Mouse (Mus musculus) embryonic facial prominence, embryonic 11.5 days (tissue): ENCODE measurements around the gene Eml1. TPM values are rescaled to one million over a fixed set of nuclear protein-coding genes. Genes with fewer than 3 reads are reported as not detected.

Source experiments
- ATAC-seq: fragments of 200-750 bp; cut with Nextera tagmentation; replicated peaks from 2 replicates; pipeline ENCODE4 v1.8.0; 2017; ENCODE audit warnings: low read depth; ENCODE audit not compliant: insufficient number of reproducible peaks, low FRiP score, low TSS enrichment
- DNase-seq: peaks from one replicate; pipeline ENCODE4 v3.0.0-alpha.2; 2015; ENCODE audit warnings: low spot score
- H3K27ac ChIP-seq: fragments of 300-500 bp; sonication (generic); replicated peaks from 2 replicates; pipeline ENCODE4 v1.5.1; 2014; ENCODE audit warnings: mild to moderate bottlenecking, low read depth, low read length, control low read depth
- H3K27me3 ChIP-seq: fragments of 300-500 bp; sonication (generic); 2 replicates; pipeline ENCODE4 v1.6.1; 2014; ENCODE audit warnings: mild to moderate bottlenecking, low read length, moderate library complexity, mixed read lengths; ENCODE audit not compliant: control insufficient read depth, insufficient read depth
- H3K36me3 ChIP-seq: fragments of 300-500 bp; sonication (generic); replicated peaks from 2 replicates; pipeline ENCODE4 v1.6.1; 2014; ENCODE audit warnings: low read depth, mild to moderate bottlenecking, low read length, moderate library complexity, mixed read lengths; ENCODE audit not compliant: control insufficient read depth, insufficient read depth
- H3K4me1 ChIP-seq: fragments of 300-500 bp; sonication (generic); 2 replicates; pipeline ENCODE4 v1.6.1; 2014; ENCODE audit warnings: low read length, mixed read lengths; ENCODE audit not compliant: control insufficient read depth, insufficient read depth
- H3K4me2 ChIP-seq: fragments of 300-500 bp; sonication (generic); 2 replicates; pipeline ENCODE4 v1.6.1; 2014; ENCODE audit warnings: low read depth, mild to moderate bottlenecking, control low read depth, low read length, moderate library complexity
- H3K4me3 ChIP-seq: fragments of 300-500 bp; sonication (generic); 2 replicates; pipeline ENCODE4 v1.5.1; 2014; ENCODE audit warnings: low read depth, low read length, control low read depth
- H3K9ac ChIP-seq: fragments of 300-500 bp; sonication (generic); replicated peaks from 2 replicates; pipeline ENCODE4 v1.6.1; 2014; ENCODE audit warnings: mild to moderate bottlenecking, control low read depth, low read length
- H3K9me3 ChIP-seq: fragments of 300-500 bp; sonication (generic); replicated peaks from 2 replicates; pipeline ENCODE4 v1.6.1; 2016; ENCODE audit warnings: mild to moderate bottlenecking, low read length, inconsistent platforms, mixed read lengths; ENCODE audit not compliant: control insufficient read depth
- WGBS: fragments of 180-500 bp; shearing (Covaris S2); extraction: QIAGEN DNeasy Blood & Tissue Kit; methylation state at CpG from one replicate; pipeline ENCODE4 v1.1.7; 2014; 5-methylcytosine and 5-hydroxymethylcytosine counted together
- polyA plus RNA-seq: library from polyadenylated mRNA; unstranded; fragments of >200 nt; fragmentation: Nextera tagmentation; extraction: Ambion mirVana; gene quantifications from 2 replicates; pipeline ENCODE4 v1.2.1, GENCODE M21; 2014

Gene Eml1
- polyA plus RNA-seq, 1 experiment from 2014 or later, result 69.7 TPM

- Histone ChIP-seq H3K4me2 (no peak overlapping the region), H3K27ac (no peak overlapping the region), H3K9ac (no peak overlapping the region), H3K27me3 (no peaks in the 10 kb centered on the region), H3K36me3 (no peaks in the 10 kb centered on the region), H3K9me3 (no peaks in the 10 kb centered on the region), H3K4me3 (no peak overlapping the region), H3K4me1 (peaks cover 3% of the 10 kb centered on the region; the same call in 1 of the 2 replicates)
- WGBS, result 73% methylated on average over 8 of the region's 8 CpGs
- ATAC-seq, result no peak
- no peak for DNase-seq
Measured at GRCm38 (mm10) chr12:108374689-108375088, 3.9 kb downstream of the Eml1 start.

- Histone ChIP-seq H3K27me3 (no peaks in the 10 kb centered on the region), H3K4me2 (no peak overlapping the region), H3K9me3 (no peaks in the 10 kb centered on the region), H3K36me3 (no peaks in the 10 kb centered on the region), H3K27ac (no peak overlapping the region), H3K9ac (no peak overlapping the region), H3K4me1 (no peaks in the 10 kb centered on the region), H3K4me3 (no peak overlapping the region)
- no peak for ATAC-seq
- WGBS, result 84% methylated on average over 13 of the region's 13 CpGs
- DNase-seq, result no peak
Measured at GRCm38 (mm10) chr12:108378379-108379133, 7.8 kb downstream of the Eml1 start.

GRCm38 (mm10) chr12:108386476-108387232 is 15.9 kb downstream of the Eml1 start:
- WGBS, result 60% methylated on average over 13 of the region's 13 CpGs
- H3K9ac ChIP-seq, result no peak overlapping the region
- no peaks in the 10 kb centered on the region for H3K9me3 ChIP-seq
- H3K4me3 ChIP-seq, result no peak overlapping the region
- H3K4me1 ChIP-seq, result no peaks in the 10 kb centered on the region
- no peaks in the 10 kb centered on the region for H3K36me3 ChIP-seq
- ATAC-seq (peak; percentile 49; the same call in 1 of the 2 replicates), DNase-seq (peak; percentile 48)
- no peak overlapping the region for H3K4me2 ChIP-seq
- H3K27ac ChIP-seq, result no peak overlapping the region
- H3K27me3 ChIP-seq, result no peaks in the 10 kb centered on the region

GRCm38 (mm10) chr12:108389718-108390117 is 19.0 kb downstream of the Eml1 start:
- Histone ChIP-seq H3K27ac (no peak overlapping the region), H3K9ac (no peak overlapping the region), H3K4me2 (no peak overlapping the region), H3K36me3 (no peaks in the 10 kb centered on the region), H3K27me3 (no peaks in the 10 kb centered on the region), H3K4me1 (no peaks in the 10 kb centered on the region), H3K4me3 (no peak overlapping the region), H3K9me3 (no peaks in the 10 kb centered on the region)
- ATAC-seq, result no peak
- 28% methylated on average over 3 of the region's 3 CpGs for WGBS
- no peak for DNase-seq

- Histone ChIP-seq H3K27ac (no peak overlapping the region), H3K4me1 (no peaks in the 10 kb centered on the region), H3K9me3 (no peaks in the 10 kb centered on the region), H3K27me3 (no peaks in the 10 kb centered on the region), H3K9ac (no peak overlapping the region), H3K4me2 (no peak overlapping the region), H3K36me3 (no peaks in the 10 kb centered on the region), H3K4me3 (no peak overlapping the region)
- no peak for ATAC-seq
- DNase-seq, result no peak
- 69% methylated on average over 12 of the region's 12 CpGs for WGBS
Measured at GRCm38 (mm10) chr12:108392254-108393044, 21.7 kb downstream of the Eml1 start.

GRCm38 (mm10) chr12:108393082-108393481 is 22.3 kb downstream of the Eml1 start:
- Histone ChIP-seq H3K27me3 (no peaks in the 10 kb centered on the region), H3K36me3 (no peaks in the 10 kb centered on the region), H3K9me3 (no peaks in the 10 kb centered on the region), H3K4me1 (no peaks in the 10 kb centered on the region), H3K9ac (no peak overlapping the region), H3K27ac (no peak overlapping the region), H3K4me3 (no peak overlapping the region), H3K4me2 (no peak overlapping the region)
- 88% methylated on average over 4 of the region's 4 CpGs for WGBS
- ATAC-seq, result no peak
- no peak for DNase-seq

- ATAC-seq (no peak), DNase-seq (no peak)
- WGBS, result 69% methylated on average over 4 of the region's 4 CpGs
- Histone ChIP-seq H3K9me3 (no peaks in the 10 kb centered on the region), H3K4me2 (no peak overlapping the region), H3K9ac (no peak overlapping the region), H3K36me3 (no peaks in the 10 kb centered on the region), H3K27ac (no peak overlapping the region), H3K27me3 (no peaks in the 10 kb centered on the region), H3K4me3 (no peak overlapping the region), H3K4me1 (no peaks in the 10 kb centered on the region)
Measured at GRCm38 (mm10) chr12:108393637-108394036, 22.9 kb downstream of the Eml1 start.
